Mouse (Mus musculus) forebrain, embryonic 10.5 days (tissue): ENCODE data around the gene Glis2. TPM values are rescaled to one million over a fixed set of nuclear protein-coding genes. Genes with fewer than 3 reads are reported as not detected.
A peak's percentile ranks its signal among the peaks of the same experiment; 100 is the strongest.

Experiments used
- DNase-seq: peaks from one replicate; pipeline ENCODE4 v3.0.0-alpha.2; 2017; ENCODE audit warnings: low spot score; ENCODE audit errors: extremely low spot score
- H3K27ac ChIP-seq: fragments of 300-500 bp; sonication (generic); 2 replicates; pipeline ENCODE4 v1.5.1; 2016; ENCODE audit warnings: mild to moderate bottlenecking
- H3K27me3 ChIP-seq: fragments of 300-500 bp; sonication (generic); 2 replicates; pipeline ENCODE4 v1.6.1; 2016; ENCODE audit warnings: mild to moderate bottlenecking; ENCODE audit not compliant: poor library complexity, severe bottlenecking
- H3K36me3 ChIP-seq: fragments of 300-500 bp; sonication (generic); replicated peaks from 2 replicates; pipeline ENCODE4 v1.6.1; 2016; ENCODE audit warnings: mild to moderate bottlenecking, moderate library complexity
- H3K4me1 ChIP-seq: fragments of 300-500 bp; sonication (generic); 2 replicates; pipeline ENCODE4 v1.6.1; 2016
- H3K4me3 ChIP-seq: fragments of 300-500 bp; sonication (generic); 2 replicates; pipeline ENCODE4 v1.5.1; 2016; ENCODE audit warnings: mild to moderate bottlenecking, moderate library complexity
- H3K9me3 ChIP-seq: fragments of 300-500 bp; sonication (generic); 2 replicates; pipeline ENCODE4 v1.6.1; 2016; ENCODE audit warnings: mild to moderate bottlenecking, moderate library complexity
- WGBS: fragments of 180-500 bp; shearing (Covaris S2); methylation state at CpG from one replicate; pipeline ENCODE4 v1.1.7; 2016; 5-methylcytosine and 5-hydroxymethylcytosine counted together
- polyA plus RNA-seq: library from polyadenylated mRNA; unstranded; fragments of >200 nt; fragmentation: Nextera tagmentation; extraction: Ambion mirVana; gene quantifications from 2 replicates; pipeline ENCODE4 v1.2.1, GENCODE M21; 2016

The Glis2 gene
- polyA plus RNA-seq, 1 experiment from 2014 or later = 23.2 TPM

GRCm38 (mm10) chr16:4599616-4600015, 5.1 kb downstream of the Glis2 start:
- DNase-seq = no peak

GRCm38 (mm10) chr16:4600701-4601310, 6.3 kb downstream of the Glis2 start:
- WGBS = 85% methylated on average over 9 of the region's 9 CpGs
- 0 out of 2 replicates have a peak overlapping the region, but pooled peaks have one; percentile 14 for H3K4me3 ChIP-seq
- H3K4me1 ChIP-seq = peaks cover 100% of the 10 kb centered on the region
- H3K36me3 ChIP-seq = peaks cover 2% of the 10 kb centered on the region; the same call in 1 of the 2 replicates
- no peaks in the 10 kb centered on the region for H3K9me3 ChIP-seq
- H3K27me3 ChIP-seq = no peaks in the 10 kb centered on the region
- peak overlapping the region; percentile 97 for H3K27ac ChIP-seq
- DNase-seq = no peak

More at GRCm38 (mm10) chr16:4599616-4600015, 5.1 kb downstream of the Glis2 start:
- 77% methylated on average over 3 of the region's 3 CpGs for WGBS
- Histone ChIP-seq H3K27ac (peak overlapping the region; percentile 97), H3K4me1 (peaks cover 98% of the 10 kb centered on the region), H3K4me3 (no peak overlapping the region), H3K36me3 (peaks cover 2% of the 10 kb centered on the region; the same call in 1 of the 2 replicates), H3K9me3 (no peaks in the 10 kb centered on the region), H3K27me3 (no peaks in the 10 kb centered on the region)

GRCm38 (mm10) chr16:4602189-4602588, 7.7 kb downstream of the Glis2 start:
- peak overlapping the region; percentile 26; the same call in 1 of the 2 replicates for H3K4me3 ChIP-seq
- WGBS = 26% methylated on average over 3 of the region's 3 CpGs
- H3K36me3 ChIP-seq = peaks cover 2% of the 10 kb centered on the region; the same call in 1 of the 2 replicates
- H3K9me3 ChIP-seq = no peaks in the 10 kb centered on the region
- no peak for DNase-seq
- H3K27me3 ChIP-seq = no peaks in the 10 kb centered on the region
- peaks cover 100% of the 10 kb centered on the region for H3K4me1 ChIP-seq
- peak overlapping the region; percentile 78 for H3K27ac ChIP-seq

- DNase-seq = no peak
- WGBS = 41% methylated on average over 7 of the region's 7 CpGs
- H3K4me1 ChIP-seq = peaks cover 99% of the 10 kb centered on the region
- no peaks in the 10 kb centered on the region for H3K9me3 ChIP-seq
- H3K27ac ChIP-seq = peak overlapping the region; percentile 78
- H3K36me3 ChIP-seq = peaks cover 2% of the 10 kb centered on the region; the same call in 1 of the 2 replicates
- peak overlapping the region; percentile 26 for H3K4me3 ChIP-seq
- no peaks in the 10 kb centered on the region for H3K27me3 ChIP-seq
Measured at GRCm38 (mm10) chr16:4602766-4603452, 8.4 kb downstream of the Glis2 start.

- peaks cover 94% of the 10 kb centered on the region for H3K4me1 ChIP-seq
- no peaks in the 10 kb centered on the region for H3K27me3 ChIP-seq
- no peak for DNase-seq
- peak overlapping the region; percentile 78 for H3K27ac ChIP-seq
- H3K4me3 ChIP-seq = 0 out of 2 replicates have a peak overlapping the region, but pooled peaks have one; percentile 26
- no peaks in the 10 kb centered on the region for H3K9me3 ChIP-seq
- peaks cover 5% of the 10 kb centered on the region for H3K36me3 ChIP-seq
- whole genome bisulfite sequencing = 65% methylated on average over 1 of the region's 1 CpGs
Measured at GRCm38 (mm10) chr16:4603453-4603837, 8.9 kb downstream of the Glis2 start.

- peaks cover 84% of the 10 kb centered on the region for H3K4me1 ChIP-seq
- WGBS = 75% methylated on average over 11 of the region's 11 CpGs
- no peak for DNase-seq
- H3K27ac ChIP-seq = peak overlapping the region; percentile 78
- no peaks in the 10 kb centered on the region for H3K9me3 ChIP-seq
- no peaks in the 10 kb centered on the region for H3K27me3 ChIP-seq
- H3K36me3 ChIP-seq = peaks cover 14% of the 10 kb centered on the region
- no peak overlapping the region for H3K4me3 ChIP-seq
Measured at GRCm38 (mm10) chr16:4604293-4604837, 9.9 kb downstream of the Glis2 start.

- H3K27ac ChIP-seq = peak overlapping the region; percentile 78
- no peaks in the 10 kb centered on the region for H3K9me3 ChIP-seq
- H3K4me3 ChIP-seq = peak overlapping the region; percentile 24; the same call in 1 of the 2 replicates
- WGBS = 45% methylated on average over 13 of the region's 13 CpGs
- H3K36me3 ChIP-seq = peaks cover 27% of the 10 kb centered on the region
- peaks cover 72% of the 10 kb centered on the region for H3K4me1 ChIP-seq
- no peak for DNase-seq
- no peaks in the 10 kb centered on the region for H3K27me3 ChIP-seq
Measured at GRCm38 (mm10) chr16:4605514-4606131, 11.1 kb downstream of the Glis2 start.

- peaks cover 34% of the 10 kb centered on the region for H3K36me3 ChIP-seq
- WGBS = 45% methylated on average over 5 of the region's 5 CpGs
- H3K27ac ChIP-seq = peak overlapping the region; percentile 78
- 0 out of 2 replicates have a peak overlapping the region, but pooled peaks have one; percentile 13 for H3K4me3 ChIP-seq
- peaks cover 62% of the 10 kb centered on the region for H3K4me1 ChIP-seq
- DNase-seq = no peak
- no peaks in the 10 kb centered on the region for H3K27me3 ChIP-seq
- H3K9me3 ChIP-seq = no peaks in the 10 kb centered on the region
Measured at GRCm38 (mm10) chr16:4606431-4607084, 12.0 kb downstream of the Glis2 start.

GRCm38 (mm10) chr16:4607818-4608531, 13.5 kb downstream of the Glis2 start:
- Histone ChIP-seq H3K27ac (no peak overlapping the region), H3K36me3 (peaks cover 48% of the 10 kb centered on the region), H3K4me1 (peaks cover 48% of the 10 kb centered on the region), H3K27me3 (no peaks in the 10 kb centered on the region), H3K4me3 (no peak overlapping the region), H3K9me3 (no peaks in the 10 kb centered on the region)
- peak; percentile 75 for DNase-seq
- 59% methylated on average over 9 of the region's 9 CpGs for WGBS

GRCm38 (mm10) chr16:4608532-4609059, 14.1 kb downstream of the Glis2 start:
- no peaks in the 10 kb centered on the region for H3K27me3 ChIP-seq
- H3K4me1 ChIP-seq = peaks cover 42% of the 10 kb centered on the region
- WGBS = 88% methylated on average over 19 of the region's 19 CpGs
- H3K9me3 ChIP-seq = no peaks in the 10 kb centered on the region
- DNase-seq = no peak
- no peak overlapping the region for H3K27ac ChIP-seq
- peaks cover 54% of the 10 kb centered on the region for H3K36me3 ChIP-seq
- H3K4me3 ChIP-seq = no peak overlapping the region

- peaks cover 80% of the 10 kb centered on the region for H3K36me3 ChIP-seq
- no peak overlapping the region for H3K27ac ChIP-seq
- peaks cover 16% of the 10 kb centered on the region for H3K4me1 ChIP-seq
- H3K27me3 ChIP-seq = no peaks in the 10 kb centered on the region
- no peak overlapping the region for H3K4me3 ChIP-seq
- WGBS = 91% methylated on average over 5 of the region's 5 CpGs
- DNase-seq = no peak
- no peaks in the 10 kb centered on the region for H3K9me3 ChIP-seq
Measured at GRCm38 (mm10) chr16:4611193-4611592, 16.7 kb downstream of the Glis2 start.
